Mouse (Mus musculus): ENCODE data around the gene Itga2.

GRCm38 (mm10) chr13:114822871-114823270 is 109.0 kb downstream of the Itga2 start:
- TF ChIP-seq MYOD1 (IDR thresholded peaks at IDR 0.05; ENCODE audit: control insufficient read depth, insufficient read length, low read depth) = no peak
- no peak for TF ChIP-seq CTCF (IDR thresholded peaks at IDR 0.05; ENCODE audit: control insufficient read depth, insufficient read depth, insufficient read length)

Data from C2C12 (cell line).